Mouse (Mus musculus) brain, adult 2 months (tissue): ENCODE results near the gene Prkca.

Experiments
- DNase-seq: peaks from one replicate; pipeline ENCODE4 v3.0.0; 2011; ENCODE audit warnings: low read depth, low spot score

Gene Prkca

DNA sequence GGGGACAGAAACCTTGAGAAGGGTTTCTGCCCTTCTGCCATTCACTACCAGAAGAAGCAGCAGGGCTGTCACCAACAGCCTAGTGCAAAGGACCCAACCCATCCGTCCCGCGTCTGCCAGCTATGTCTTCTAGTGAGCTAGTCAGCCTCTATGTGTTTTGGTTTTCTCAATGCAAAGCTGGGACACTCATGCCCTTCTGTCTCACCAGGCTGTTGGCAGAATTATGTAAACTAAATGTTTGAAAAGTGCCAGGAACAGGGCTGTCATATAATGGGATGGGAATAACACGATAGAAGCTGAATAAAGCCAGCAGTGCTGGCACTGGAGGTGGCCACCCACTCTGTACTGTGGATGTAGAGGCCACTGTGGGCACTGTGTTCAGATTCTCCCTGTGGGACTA, 393.1 kb downstream of the Prkca start:
- peak; percentile 49 for DNase-seq

DNA sequence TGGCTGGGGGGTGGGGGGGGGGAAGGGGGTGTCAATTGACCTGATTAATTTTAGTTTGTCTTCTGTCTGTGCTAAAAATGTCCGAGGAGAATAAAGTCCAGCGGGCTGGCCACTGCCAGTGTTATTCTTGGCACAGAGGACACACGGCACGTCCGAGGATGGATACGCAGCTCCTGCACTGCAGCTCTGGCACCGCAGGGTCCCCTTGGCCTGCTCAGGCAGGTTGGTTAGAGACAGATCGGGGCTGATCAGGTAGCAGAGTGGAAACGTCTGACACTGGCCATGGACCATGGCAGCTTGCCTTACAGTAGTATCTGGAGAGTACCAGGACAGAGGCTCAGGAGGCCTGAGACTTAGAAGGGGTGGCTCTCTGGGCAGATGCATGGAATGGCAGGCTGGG, 393.5 kb downstream of the Prkca start:
- no peak for DNase-seq

DNA sequence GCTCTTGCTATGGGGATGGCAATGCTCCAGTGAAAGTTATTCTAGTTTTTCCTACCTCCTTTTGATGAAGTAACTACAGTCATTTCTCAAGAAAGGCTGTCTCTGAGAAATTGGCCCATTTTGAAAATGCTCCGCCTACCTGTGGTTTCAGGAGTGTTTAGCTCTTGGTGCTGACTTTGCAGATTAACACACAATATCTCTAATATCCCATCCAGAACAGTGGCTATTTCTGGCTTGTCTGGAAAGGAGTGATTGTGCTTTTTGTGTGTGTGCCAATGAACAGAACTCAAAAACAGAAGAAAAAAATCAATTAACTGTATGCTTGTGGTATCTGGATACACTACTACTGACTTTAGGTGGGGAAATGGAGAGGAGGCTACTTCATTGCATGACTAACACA, 395.8 kb downstream of the Prkca start:
- no peak for DNase-seq

DNA sequence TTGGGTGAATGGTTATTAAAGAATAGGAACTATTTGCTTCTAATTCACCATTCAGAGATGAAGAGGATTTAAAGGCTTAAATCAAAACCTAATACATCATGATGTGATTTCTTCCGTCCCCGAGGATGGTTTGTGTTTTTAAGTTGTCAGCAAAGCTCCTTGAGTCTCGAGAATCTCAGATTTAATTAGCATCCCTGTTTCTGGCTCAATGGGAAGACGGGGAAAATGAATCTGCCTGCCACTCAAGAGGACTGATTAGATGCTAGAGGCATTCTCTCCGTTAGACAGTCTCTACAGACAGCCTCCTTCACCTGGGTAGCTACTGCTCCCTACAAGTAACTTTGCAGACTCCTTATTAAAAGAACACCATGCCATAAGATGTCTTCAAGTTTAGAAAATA, 396.9 kb downstream of the Prkca start:
- DNase-seq = peak; percentile 29

DNA sequence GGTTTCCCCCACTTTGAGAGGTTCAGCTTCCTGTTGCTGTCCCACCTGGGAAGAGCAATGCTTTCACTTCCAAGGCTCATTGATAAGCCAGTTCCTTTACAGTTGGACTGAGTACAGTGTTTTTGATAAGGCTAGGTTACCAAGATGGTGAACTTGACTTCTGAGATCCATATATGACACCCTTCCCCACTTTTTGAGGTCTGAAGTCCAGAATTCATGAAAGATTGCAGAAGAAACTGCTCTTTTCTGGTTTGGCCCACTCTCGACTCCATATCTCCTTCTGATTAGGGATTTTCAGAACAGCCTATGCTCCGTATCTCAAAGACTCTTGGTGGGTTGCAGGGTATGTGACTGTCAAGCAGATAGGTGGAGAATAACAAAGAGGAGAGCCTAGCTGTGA, 406.8 kb downstream of the Prkca start:
- DNase-seq = no peak

DNA sequence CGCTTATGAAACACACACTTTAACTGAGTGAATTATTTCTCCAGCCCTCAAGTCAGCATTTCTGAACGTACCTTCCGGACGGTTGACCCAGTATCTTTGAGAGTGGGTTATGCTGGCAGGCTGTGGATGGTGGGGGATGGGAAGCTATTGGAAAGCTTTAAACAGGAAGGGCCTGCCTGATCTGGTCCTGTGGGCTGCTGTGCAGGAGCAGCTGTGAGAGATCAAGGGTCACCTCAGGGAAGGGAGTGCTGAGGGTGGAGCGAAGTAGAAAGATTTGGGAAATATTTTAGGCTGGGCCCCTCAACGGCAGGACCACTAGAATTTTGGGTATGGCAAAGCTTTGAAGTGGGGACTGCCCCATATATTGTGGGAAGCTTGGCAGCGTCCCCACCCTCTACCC, 412.0 kb downstream of the Prkca start:
- no peak for DNase-seq

DNA sequence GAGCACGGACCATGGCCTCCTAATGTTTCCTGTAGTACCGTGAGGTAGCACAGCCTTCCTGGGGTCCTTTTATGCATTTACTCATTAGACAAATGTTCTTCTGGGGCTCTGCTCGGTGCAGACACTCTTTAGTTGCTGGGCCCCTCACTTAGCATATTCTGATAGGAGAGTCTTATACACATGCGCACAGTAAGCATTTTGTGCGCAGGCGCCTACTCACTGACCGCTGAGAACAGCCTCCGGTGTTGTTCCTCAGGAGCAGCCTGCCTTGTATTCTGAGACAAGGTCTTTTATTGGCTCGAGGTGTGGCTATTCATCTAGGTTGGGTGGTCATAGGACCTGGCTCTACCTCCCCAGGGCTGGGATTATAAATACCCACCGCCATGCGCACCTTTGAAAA, 412.4 kb downstream of the Prkca start:
- DNase-seq = no peak

DNA sequence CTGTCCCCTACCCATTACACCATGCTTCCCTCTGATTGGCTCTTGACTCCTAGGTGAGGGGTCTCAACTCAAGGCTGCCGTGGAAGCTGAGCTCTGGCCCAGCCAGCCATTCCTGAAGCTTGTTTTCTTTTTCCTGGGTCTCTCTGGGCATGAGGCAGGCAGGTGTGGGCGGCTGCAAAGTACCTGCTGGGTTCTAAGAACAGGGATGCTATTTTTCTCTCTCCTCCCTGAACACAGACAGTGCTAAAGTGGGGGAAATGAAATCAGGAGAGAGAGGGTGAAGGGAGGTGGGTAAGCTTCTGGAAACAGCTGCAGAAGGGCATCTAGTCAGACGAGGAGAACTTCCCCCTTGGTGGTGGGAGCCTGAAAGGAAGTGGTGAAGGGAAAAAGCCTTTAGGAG, 414.0 kb downstream of the Prkca start:
- DNase-seq = peak; percentile 71

DNA sequence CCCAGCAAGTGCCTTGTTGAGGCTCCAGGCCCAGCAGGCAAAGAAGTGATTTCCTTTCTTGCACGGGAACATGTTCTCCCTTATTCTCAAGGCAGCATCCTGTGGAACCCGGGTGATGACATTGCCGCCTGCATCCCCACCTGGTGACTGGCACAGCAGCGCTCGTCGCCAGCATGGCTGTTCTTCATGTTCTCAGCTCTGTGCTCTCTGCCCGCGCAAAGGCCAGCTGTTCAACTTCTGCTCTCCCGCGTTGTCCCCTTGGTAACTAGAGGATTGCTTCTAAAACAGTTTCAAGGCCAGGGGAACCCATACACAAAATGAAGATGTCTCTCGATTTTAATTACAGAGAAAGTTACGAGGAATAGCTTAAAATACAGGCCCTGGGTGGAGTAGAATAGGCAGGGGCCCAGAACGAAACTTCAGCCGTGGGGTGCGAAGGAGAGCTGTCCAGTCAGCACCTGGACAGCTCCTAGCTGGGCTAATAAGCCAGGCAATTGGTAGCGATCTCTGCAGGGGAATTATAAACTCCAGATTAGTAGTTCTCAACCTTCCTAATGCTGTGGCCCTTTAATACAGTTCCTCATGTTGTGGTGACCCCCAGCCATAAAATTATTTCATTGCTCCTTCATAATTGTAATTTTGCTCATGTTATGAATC, 423.7 kb downstream of the Prkca start:
- peak; percentile 51 for DNase-seq

DNA sequence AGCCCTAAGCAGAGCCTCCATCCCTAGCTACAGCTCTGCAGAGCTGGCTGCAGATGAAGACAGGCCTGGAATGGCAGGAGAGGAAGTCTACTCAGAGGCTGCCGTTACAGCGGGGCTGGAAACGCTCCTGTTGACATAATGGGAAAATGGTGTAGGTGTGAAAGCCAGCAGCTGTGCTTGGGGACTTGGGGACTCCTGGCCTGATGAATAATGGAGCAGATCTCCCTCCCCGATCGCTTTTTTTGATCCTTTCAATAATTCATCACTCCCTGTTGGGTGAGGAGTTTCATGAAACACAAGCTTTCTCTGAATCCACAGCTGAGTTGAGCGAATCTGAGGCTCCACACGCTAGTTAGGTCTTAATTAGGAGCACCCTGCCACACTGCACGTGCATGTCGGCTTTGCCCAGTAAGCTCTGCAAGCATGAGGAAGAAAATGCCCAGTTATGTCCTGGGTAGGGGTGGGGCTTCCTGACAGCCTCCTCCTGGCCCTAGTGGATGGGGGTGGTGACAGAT, 425.9 kb downstream of the Prkca start:
- DNase-seq = peak; percentile 69

DNA sequence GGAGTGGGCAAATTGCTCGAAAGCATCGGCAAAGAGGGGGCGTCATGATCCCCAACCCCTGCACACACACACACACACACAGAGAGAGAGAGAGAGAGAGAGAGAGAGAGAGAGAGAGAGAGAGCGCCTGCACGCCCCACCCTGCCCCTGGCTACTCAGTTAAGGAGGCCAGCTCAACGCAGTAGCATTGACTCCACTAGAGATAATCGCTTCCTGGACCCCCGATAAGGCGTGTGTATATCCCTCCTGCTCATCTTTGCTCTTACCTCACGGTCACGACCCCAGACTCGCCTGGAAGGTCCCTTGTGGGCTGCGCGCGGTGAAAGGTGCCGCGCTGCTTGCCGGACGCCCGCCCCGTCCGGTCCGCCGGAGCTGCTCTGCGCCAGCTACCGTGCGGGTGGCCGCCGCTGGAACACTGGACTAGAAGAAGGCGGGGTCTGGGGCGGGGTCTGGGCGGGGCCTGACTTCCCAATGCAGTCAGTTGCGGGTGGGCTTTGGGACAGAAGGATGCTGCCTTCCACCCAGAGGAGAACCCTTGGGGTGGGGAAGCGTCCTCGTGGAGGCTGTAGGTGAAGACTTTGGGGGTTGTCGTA, 429.0 kb downstream of the Prkca start, which contains the start of gene Cacng5:
TSS of gene Cacng5 (minus strand) at position 422 of the 593 bp plus-strand sequence.
- DNase-seq = peak; percentile 59

DNA sequence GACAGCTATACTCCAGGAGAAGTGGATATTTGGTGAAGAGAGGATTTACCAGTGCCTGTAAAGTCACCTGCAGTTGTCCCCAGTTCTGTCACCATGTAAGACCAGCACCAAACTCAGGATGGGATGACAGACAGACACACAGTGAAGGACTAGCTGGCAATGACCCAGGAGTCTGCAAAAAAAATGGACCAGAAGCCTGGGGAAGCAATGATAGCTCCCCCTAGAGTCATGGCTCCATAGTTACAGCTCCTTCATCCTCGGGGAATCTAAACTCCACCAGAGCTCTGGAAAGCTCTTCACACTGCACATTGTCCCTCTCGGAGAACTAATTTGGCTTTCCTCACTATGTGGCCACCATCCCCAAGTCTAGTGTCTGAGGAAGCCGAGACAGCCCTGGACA, 430.4 kb downstream of the Prkca start:
- DNase-seq = peak; percentile 65

DNA sequence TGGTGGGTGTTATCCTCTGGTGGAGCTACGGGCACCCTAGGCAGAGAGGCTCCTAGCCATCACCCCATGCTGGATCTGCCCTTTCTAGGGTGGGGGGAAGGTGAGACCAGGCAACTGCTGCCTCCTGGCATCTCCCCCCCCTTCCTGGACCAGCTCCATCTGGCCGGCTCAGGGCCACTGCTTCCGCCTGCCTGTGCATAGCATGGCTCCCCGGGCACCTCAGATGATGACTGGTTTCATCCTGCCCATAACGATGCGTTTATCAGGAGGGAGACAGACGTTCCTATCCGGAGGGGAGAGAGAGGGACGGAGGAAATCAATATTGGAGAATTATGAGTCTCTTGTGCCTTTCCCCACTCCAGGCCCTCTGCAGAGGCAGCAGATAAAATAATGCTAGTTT, 438.4 kb downstream of the Prkca start:
- DNase-seq = no peak

DNA sequence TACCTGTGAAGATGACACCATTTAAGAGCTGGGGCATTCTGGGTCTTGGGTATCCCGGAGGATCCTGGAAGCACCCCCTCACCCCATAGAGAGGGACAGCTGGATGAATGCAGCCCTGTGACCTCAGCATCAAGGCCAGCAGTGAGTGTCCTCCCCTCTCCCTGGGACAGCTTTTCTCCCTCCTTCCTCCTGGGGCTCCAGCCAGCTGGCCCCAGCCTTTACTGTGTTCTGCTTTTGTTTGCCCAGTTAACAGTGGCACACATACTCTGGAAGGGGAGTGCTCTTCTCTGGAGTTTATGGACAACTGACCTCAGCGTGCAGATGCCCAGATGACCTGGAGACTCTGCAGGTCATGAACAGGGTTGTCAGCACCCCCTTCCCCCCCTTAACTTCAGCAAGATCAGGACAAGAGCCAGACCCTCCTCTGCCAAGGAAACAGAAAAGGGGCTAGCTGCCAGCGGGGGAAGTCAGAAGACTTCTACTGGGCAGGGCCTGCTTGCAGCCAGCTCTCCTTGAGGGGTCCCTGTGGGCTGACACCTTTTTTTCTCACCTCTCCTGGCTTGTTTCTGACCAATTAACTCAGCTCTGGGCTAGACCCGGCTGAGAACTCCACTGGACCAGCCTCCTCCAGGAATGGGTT, 439.6 kb downstream of the Prkca start:
- peak; percentile 59 for DNase-seq

DNA sequence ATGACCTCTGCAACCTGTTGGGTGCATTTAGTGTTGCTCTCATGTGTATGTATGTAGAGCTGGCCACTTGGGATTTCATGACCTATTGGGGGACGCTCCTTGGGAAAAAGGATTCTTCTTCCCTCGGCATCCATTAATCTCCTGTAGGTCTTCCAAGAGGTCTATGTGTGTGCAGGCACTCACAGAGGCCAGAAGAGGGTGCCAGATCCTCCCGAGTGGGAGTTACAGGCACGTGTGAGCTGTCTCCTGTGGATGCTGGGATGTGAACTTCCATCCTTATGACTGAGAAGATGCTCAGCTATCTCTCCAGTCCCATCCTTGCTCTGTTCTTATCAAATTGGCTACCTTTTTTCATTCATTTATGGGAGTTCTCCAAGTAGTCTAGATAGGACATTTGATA, 443.3 kb downstream of the Prkca start:
- peak; percentile 48 for DNase-seq

DNA sequence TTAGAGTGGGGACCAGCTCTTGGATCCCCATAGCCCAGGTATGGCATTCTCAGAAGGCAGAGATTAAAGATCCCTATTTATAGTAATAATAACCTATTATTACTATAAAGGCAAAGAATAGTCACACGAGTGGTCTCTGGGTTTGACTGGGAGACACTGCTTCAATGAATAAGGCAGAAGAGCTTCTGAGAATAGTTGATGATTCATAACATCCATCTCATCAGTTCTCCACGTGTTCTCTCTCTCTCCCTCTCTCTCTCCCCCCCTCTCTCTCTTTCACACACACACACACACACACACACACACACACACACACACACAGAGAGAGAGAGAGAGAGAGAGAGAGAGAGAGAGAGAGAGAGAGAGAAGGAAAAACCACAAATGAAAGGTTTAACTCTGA, 445.0 kb downstream of the Prkca start:
- no peak for DNase-seq

DNA sequence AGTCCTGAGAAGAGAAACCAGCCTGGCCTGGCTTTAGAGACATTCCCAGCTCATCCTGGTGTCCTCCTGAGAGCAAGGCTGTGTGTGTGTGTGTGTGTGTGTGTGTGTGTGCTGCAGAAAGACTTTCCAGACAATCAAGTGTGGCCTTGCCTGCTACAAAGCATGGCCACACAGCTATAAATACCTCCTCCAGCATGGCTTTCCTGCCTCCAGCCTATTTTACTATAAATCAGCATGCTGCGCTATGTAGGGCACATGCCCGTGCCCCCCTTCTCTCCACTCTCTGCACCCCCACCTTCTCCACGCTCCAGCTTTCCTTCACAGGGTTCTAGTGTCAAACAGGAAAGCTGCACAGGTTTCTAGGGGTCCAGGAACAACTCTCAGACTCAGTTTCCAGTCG, 448.1 kb downstream of the Prkca start:
- peak; percentile 62 for DNase-seq

DNA sequence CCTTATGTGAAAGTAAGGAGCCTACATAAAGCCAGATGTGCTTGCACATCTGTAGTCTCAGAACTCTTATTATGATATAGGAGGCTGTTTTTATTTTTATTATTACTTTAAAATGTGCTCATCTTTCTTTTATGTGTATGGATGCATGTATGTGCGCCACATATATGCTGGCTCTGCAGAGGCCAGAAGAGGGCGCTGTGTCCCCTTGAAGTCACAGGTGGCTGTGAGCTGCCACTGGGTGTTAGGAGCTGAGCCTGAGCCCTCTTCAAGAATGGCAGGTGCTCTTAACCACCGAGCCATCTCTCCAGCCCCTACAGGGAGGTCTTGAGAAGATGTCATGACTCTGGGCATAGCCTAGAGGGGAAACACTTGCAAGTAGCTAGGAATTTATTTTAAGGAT, 452.4 kb downstream of the Prkca start:
- no peak for DNase-seq

DNA sequence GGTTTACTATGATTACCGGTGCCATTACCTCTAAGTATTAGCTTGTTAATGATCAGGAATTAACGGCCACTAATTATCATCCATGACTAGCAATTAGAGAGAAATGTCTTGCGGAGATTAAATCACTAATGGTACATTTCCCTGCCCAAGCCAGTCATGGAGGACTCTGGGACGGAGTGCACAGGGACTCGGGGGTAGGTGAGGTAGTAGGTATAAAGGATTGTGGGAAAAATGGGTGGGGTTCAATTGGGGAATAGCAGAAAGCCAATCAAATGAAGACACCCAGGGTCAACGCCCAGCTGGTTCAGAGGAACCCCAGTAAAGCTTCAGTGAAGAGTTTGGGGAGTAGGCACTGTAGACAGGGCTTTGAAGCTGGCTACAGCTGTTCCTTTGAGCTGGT, 456.4 kb downstream of the Prkca start:
- no peak for DNase-seq
